Mouse (Mus musculus) 3134 (cell line): ENCODE data around the gene Atp2a3.

Experiments used
- DNase-seq: peaks from one replicate; pipeline ENCODE4 v3.0.0-alpha.2; 2011; ENCODE audit warnings: low spot score; ENCODE audit not compliant: insufficient read length; ENCODE audit errors: extremely low read depth

Atp2a3 gene

DNA sequence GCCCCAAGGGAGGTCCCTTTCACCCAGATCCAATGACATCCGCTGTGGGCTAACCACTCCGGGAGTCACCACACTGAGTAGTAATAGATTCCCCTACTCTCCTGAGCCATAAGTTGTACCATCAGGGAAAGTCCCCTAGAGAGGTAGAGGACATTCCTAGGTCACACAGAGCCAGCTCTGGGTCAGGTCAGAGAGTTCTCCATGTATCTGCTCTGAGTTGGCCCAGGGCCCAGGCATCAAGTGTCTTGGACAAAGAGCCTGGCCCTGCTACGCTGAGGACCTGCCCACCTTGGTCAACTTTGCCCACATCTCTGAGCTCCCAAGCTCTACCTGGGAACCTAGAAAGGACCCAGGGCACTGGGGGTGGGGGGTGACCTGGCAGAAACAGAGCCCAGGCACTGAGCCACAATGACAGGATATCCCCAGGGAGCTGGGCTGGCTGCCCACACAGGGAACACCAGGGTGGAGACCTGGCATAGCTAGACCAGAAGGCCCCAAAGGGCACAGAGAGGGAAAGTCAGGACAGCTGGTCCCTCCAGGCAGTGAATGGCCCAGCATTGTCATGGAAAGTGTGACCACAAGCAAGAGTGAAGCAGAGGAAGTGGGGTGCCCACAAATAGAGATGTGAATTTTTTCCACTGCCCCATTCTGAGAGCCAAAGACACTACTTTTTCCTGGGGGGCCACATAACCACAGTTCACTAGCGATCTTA, 7.4 kb upstream of the Atp2a3 start:
- DNase-seq = peak; percentile 83

DNA sequence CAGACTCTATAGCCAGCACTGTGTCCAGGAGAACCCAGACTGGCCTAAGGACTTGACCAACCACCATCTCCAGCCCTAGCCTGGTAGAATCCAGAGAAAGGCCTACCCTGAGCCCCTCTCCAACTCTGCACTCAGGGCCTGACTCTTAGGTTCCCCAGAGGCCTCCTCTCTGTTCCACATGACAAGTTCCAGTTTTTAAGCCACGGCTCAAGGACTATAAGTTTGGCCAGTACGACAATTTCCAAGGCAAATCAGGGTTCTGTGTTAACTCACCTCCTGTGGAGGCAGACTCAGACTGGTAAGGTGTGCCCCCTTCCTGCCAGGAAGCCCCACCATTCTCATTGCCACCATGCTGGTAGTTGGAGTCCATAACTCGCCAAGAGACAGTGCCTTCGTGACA, 6.8 kb upstream of the Atp2a3 start:
- DNase-seq = no peak

DNA sequence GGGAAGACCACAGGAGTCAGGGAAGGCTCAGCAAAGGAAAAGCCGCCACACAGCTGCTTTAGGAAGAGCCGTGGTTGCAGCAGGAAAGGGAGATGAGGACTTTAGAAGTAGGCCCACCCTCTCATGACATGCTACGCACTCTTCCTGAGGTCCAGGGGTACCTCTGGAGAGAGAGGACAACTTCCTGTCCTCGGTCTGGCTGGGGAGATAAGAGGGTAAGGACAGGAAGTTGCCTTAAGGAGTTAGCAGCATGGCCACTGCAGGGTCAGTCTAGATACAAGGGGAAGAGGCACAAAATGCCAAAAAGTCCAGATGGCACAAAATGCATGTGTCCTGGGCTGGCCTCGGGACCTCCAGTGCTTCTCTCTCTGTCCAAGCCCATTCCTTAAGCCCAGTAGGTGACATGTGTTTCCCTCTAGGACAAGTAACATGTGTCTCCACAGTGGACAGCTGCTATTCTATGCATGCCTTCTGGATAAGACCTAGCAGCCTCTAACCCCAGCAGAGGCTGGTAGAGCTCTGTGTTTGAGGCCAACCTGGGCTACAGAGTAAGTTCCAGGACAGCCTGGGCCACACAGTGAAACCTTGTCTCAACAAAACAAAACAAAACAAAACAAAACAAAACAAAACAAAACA, 5.5 kb upstream of the Atp2a3 start:
- DNase-seq = no peak

DNA sequence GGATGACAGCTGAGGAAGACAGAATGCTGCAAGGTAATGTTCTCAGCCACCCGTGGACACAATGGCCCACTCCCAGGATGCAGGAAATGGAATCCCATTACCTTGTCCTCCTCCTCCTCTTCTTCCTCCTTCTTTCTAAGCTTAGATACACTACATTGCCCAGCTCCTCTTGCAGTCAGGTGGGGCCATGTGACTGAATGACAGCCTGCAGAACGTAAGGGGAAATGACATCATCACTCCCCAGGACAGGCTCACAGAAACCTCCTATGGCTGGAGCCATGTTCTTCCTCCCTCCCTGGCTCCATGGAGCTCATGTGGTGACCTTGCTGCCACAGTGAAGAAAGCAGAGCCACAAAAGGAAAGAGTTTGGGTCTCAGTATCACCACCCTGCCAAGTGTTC, 3.7 kb upstream of the Atp2a3 start:
- no peak for DNase-seq

DNA sequence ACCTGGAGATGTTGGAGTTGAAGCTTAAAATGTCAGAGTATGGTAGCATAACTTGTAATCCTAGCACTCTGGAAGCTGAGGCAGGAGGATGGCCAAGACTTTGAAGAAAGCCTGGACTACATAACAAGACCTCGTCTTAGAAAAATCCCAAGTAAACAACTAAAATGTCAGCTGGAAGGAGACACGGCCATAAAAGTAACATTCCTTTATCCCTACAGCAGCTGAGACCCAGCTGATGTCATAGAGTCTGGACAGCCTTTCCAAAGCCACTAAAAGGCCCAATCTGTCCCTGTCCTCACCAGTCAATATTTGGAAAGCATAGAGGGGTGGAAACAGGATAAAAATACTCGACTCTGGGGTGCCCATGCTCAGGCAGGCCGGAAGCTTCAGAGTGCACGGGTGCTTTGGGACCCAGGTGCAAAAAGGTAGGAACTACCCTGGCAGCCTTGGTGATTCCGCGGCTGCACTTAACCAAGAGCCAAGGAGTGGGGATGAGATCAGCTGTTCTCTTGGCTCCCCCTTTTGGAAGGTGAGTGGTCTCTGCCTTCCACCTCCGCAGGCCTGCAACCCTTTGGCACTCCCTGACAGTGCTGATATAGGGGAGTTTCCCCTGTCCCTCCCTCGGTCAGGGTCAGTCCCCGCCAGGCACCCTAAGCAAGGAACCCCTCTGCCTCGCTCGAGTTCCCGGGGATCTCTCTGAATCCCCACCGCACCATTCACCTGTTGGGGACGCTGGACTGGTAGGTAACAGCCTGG, 867 bp upstream of the Atp2a3 start:
- DNase-seq = no peak

DNA sequence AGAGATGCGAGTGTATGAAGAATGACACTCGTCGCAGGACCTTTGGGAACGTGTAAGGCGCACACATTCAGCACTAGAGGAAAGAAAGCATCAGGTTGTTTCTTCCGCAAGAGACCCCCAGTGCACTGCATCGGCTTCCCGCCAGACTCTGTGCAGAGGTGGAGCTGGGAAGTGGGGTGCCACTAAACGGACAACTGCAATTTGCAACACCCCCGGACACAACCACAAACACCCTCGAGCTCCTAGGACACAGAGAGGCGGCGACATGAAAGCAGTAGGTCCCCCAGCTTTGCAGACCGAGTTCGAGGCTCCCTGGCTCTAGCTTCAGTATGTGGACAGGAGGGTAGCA, 272 bp upstream of the Atp2a3 start:
- no peak for DNase-seq

DNA sequence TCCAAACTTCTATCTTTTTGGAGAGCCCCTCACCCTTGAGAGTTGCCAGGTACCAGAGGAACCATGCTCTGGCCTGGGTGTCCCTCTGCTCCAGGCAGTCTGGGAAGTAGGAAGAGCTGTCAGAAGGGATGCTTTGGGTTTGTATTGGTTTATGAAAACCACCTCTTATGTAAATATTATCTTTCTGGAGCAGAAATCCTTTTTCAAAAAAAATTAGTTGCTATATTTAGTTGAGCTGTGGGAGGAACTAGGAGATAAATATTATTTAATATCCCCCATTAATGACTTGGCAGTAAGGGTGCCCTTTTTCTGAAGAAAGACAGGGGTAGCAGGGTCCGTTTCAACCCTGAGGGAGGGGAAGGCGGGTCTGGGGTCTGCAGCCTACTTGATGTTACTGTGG, 1.4 kb downstream of the Atp2a3 start:
- no peak for DNase-seq

DNA sequence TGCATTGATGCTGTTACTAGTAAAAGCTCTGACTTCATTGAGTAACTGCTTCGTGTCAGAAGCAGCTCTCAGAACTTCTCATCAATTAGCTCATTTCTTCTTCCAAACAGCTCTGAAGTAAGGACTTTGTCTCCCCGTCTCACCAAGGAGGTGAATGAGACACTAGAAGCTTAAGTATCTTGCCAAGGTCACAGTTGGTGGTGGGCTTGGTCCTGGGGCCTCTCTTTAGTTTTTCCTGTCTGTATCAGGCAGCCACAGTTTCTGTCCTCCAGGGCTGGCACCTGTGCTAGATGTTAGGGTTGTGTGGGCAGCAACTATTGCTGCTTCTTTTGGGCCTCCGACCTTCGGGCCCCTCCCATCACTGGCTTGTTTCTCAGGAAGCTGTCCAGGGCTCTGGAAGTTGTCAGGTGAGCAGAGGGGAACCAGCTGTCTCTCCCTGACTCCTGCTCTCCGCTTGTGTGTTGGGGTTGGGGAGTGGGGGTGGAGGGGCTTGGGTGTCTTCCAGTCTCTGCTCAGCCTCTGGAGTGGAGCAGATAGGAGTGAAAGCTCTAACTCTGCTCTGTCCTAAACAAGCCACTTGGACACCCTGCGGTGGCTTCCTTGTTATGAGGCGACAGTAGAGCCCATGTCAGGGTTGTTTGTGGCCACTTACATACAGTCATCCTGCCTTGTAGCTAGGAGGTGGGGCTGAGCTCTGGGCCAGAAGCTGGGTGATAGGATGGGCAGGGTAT, 2.3 kb downstream of the Atp2a3 start:
- no peak for DNase-seq

DNA sequence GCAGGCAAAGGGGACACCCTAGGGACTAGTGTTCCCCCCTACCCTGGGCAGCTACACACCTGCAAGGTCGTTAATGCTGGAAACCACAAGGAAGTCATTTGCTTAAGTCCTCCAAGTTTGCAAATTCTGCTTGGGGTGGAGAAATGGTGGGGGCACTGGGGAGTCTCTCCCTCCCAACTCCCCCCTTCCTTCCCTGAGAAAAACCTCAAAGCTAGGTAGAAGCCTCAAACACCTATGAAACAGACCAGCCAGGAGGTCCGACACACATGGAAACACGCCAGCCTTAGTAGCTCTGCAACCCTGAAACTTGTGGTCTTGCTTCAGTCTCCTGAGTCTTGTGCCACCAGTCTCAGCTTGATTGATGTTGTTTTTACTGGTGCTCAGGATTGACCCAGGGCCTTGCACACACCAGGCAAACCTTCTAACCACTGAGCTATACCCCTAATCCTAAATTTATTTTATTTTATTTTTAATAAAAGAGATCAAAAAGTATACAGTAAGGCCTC, 2.9 kb downstream of the Atp2a3 start:
- no peak for DNase-seq

DNA sequence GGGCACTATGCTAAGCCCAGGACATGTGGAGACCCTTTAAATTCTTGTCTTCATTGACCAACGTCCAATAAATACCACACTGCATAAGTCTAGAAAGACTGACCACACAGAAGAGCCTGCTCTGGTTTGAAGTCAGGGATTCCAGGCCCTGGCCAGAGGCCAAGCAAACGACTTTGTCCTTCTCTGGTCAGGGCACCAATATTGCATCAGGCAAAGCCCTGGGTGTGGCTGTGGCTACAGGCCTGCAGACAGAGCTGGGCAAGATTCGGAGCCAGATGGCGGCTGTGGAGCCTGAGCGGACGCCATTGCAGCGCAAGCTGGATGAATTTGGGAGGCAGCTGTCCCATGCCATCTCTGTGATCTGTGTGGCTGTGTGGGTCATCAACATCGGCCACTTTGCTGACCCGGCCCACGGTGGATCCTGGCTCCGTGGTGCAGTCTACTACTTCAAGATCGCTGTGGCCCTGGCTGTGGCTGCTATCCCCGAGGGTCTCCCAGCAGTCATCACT, 14.1 kb downstream of the Atp2a3 start:
- peak; percentile 58 for DNase-seq

DNA sequence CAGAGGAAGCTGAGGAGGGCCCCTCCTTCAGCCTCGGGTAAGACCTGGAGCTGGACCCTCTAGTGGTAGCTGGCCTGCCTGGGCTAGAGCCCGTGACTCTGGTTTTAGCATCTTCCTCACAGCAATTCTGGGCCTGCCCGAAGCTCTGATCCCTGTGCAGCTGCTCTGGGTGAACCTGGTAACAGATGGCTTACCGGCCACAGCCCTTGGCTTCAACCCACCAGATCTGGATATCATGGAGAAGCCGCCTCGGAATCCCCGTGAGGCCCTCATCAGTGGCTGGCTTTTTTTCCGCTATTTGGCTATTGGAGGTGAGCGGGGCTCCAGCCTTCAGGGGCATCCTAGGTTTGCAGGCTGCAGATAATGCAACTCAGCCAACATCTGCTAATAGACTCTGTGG, 21.5 kb downstream of the Atp2a3 start:
- DNase-seq = no peak

DNA sequence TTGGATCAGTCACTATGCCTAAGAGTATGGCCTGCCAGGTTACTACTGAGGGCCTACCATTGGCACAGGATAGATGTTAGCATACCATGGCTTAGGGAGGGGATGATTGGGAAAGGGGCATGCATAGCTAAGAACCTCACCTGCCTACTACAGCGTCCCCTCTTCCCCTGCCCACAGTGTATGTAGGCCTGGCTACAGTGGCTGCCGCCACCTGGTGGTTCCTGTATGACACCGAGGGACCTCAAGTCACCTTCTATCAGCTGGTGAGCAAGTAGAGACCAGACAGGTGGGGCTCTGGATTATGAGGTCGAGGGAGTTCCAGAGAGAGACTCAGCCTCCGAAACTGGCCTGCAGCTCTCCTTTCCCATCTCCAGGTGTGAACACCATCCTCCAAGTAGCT, 22.3 kb downstream of the Atp2a3 start:
- no peak for DNase-seq

DNA sequence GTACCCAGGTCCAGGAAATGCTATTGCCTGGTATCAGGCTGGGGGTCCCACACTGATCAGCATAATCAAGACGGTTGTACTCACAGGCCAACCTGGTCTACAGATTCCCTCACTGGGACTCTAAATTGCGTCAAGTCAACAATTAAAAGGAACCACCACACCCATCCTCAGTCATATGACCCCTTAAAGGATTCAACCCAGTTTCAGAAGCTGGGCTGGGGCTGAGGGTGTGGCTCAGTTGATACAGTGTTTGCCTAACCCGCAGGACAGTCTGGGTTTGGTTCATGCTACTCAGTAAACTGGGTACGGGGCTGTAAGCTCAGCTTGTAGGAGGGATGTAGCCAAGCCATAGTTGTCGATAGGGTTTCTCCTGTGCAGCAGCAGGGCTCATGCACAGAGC, 25.8 kb downstream of the Atp2a3 start:
- DNase-seq = no peak

DNA sequence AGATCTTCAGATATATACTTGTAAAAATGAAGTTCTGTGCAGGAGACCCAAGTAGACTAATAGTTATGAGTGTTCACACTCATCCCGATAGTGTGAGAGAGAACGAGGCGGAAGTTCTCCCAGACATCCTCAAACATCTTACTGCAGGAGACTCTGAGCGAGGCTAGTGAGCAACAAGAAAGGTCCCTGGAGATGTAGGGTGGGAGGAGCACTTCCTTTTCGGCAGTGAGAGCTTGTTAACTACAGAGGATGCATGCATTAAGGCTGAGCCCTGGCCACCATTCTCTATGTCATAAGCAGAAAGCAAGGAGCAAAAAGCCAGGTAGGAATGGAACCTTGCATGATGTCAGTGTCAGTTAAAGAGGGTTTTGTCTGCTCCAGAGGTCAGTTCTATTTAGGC, 26.3 kb downstream of the Atp2a3 start:
- DNase-seq = no peak

DNA sequence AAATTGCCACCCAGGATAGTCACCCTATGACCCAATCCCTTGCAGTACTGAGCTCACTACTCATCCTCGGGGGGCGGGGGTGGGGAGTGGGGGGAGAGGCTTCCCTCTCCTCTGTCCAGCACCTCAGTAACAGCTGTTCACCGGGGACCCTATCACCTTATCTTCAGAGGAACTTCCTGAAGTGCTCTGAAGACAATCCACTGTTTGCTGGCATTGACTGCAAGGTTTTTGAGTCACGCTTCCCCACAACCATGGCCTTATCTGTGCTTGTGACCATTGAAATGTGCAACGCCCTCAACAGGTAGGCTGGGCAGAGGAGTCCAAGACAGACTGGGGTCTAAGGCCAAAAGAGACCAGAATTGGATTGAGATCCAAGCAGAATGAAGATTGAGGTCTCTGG, 26.8 kb downstream of the Atp2a3 start:
- no peak for DNase-seq

DNA sequence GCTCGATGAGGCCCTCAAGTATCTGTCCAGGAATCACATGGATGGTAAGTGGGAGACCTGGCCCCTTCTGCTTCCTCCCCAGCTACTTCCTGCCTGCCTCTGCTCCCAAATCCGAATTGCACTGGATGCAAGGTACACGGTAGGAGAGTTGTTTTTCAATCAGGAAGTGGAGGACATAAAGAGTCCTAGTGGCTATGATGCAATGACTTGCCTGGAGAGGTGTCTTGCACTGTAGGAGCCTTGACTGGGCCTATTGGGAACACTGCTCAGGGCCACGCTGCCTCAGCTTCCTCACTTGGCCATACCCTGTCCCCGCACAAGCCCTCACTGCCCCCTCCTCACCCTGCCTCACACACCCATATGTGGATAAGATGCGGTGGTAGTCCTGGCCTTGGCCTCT, 28.1 kb downstream of the Atp2a3 start:
- no peak for DNase-seq

DNA sequence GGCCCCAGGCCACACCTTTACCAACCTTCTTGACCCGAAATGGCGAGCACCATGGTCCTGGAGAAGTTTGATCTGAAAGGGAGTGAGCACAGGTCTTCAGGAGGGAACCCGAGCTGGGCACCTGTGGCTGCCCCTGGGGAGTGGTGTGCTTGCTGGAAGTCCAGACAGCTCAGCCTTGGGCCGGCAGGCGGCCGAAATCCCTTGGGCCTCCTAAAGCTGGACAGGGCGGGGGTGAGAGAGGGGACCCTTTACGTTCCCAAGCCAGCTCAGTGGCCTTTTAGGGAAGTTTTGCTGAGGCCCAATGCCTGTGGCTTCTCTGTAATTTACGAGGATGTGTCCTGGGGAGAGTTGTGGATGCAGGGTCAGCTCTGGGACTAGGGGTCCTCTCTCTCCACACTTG, 29.7 kb downstream of the Atp2a3 start:
- DNase-seq = no peak

DNA sequence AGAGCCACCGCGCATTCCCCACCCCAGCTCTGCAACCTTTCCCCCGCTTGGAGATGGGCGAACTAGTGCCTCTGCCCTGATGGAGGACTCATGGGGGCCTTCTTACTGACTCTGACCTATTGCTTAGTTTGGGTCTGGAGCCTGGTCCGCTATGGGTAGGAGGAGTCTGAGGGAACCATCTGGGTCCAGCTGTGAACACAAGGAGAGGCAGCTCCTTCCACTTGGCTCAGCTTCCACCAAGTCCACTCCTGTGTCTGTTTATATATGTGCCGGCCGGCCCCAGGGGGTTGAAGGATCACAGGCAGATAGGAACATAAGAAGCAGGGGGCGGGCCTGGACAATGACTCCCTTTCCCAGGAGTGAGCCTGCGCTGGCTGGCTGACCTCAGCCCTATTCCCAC, 31.0 kb downstream of the Atp2a3 start:
- no peak for DNase-seq

DNA sequence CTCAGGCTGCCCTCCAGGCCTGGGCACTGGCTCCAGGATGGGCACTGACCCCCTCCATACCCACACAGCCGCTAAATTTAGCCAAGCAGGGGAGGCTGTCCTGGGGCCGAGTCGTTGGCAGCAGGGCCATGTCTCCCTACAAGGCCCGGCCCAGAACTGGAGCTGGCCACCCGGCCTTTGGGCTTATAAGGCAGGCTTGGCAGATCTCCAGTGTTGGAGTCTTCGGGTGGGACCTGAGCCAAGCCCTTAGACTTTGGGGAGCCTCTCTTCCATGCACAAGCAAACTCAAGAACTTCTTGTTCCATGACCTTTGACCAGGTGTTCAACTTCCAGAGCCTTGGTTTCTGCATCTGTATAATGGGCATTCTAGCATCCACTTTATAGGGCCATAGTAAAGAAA, 35.4 kb downstream of the Atp2a3 start:
- DNase-seq = no peak

DNA sequence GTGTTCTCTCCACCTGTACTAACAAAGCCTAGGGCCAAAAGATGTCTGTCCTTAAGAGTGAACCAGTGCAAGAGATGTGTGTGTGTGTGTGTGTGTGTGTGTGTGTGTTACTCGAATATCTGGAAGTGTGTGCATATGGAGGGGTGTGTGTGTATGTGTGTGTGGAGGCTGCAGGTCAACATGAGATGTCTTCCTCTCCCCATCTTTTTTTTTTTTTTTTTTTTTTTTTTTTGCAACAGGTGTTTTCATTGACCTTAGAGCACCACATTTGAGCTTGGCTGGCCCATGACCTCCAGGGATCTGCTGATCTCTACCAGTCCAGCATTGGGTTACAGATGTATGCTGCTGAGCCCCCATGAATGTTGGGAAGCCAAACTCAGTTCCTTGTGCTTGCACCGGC, 35.8 kb downstream of the Atp2a3 start:
- no peak for DNase-seq
